Mouse (Mus musculus): ENCODE results near the gene Tpo.

Gene Tpo

GRCm38 (mm10) chr12:30132524-30132923 is at the start of gene Tpo:
Gene Tpo (minus strand): TSS chr12:30132624.
- DNase-seq (ENCODE audit: extremely low spot score) = no peak

GRCm38 (mm10) chr12:30181721-30182120 is 49.3 kb upstream of the Tpo start:
- no peak for DNase-seq (ENCODE audit: extremely low spot score)

GRCm38 (mm10) chr12:30179623-30180022 is 47.2 kb upstream of the Tpo start:
- DNase-seq (ENCODE audit: extremely low spot score) = no peak

- no peak for DNase-seq (ENCODE audit: extremely low spot score)
Observed at GRCm38 (mm10) chr12:30177966-30178365, 45.5 kb upstream of the Tpo start.

GRCm38 (mm10) chr12:30177529-30177928 is 45.1 kb upstream of the Tpo start:
- no peak for DNase-seq (ENCODE audit: extremely low spot score)

GRCm38 (mm10) chr12:30168491-30168890 is 36.1 kb upstream of the Tpo start:
- DNase-seq (ENCODE audit: extremely low spot score) = no peak

- no peak for DNase-seq (ENCODE audit: extremely low spot score)
Observed at GRCm38 (mm10) chr12:30164538-30164937, 32.1 kb upstream of the Tpo start.

- DNase-seq (ENCODE audit: extremely low spot score) = no peak
Observed at GRCm38 (mm10) chr12:30164005-30164404, 31.6 kb upstream of the Tpo start.

GRCm38 (mm10) chr12:30161731-30162406 is 29.4 kb upstream of the Tpo start:
- no peak for DNase-seq (ENCODE audit: extremely low spot score)

GRCm38 (mm10) chr12:30160475-30160874 is 28.1 kb upstream of the Tpo start:
- DNase-seq (ENCODE audit: extremely low spot score) = no peak

- no peak for DNase-seq (ENCODE audit: extremely low spot score)
Observed at GRCm38 (mm10) chr12:30159788-30160187, 27.4 kb upstream of the Tpo start.

- DNase-seq (ENCODE audit: extremely low spot score) = no peak
Observed at GRCm38 (mm10) chr12:30154079-30154673, 21.8 kb upstream of the Tpo start.

- DNase-seq (ENCODE audit: extremely low spot score) = no peak
Observed at GRCm38 (mm10) chr12:30142085-30142484, 9.7 kb upstream of the Tpo start.

- DNase-seq (ENCODE audit: extremely low spot score) = no peak
Observed at GRCm38 (mm10) chr12:30129411-30129716, 3.1 kb downstream of the Tpo start.

- DNase-seq (ENCODE audit: extremely low spot score) = peak; percentile 54
Observed at GRCm38 (mm10) chr12:30128561-30129410, 3.6 kb downstream of the Tpo start.

GRCm38 (mm10) chr12:30122347-30122746 is 10.1 kb downstream of the Tpo start:
- no peak for DNase-seq (ENCODE audit: extremely low spot score)

GRCm38 (mm10) chr12:30112271-30112670 is 20.2 kb downstream of the Tpo start:
- no peak for DNase-seq (ENCODE audit: extremely low spot score)

GRCm38 (mm10) chr12:30109646-30110605 is 22.5 kb downstream of the Tpo start:
- DNase-seq (ENCODE audit: extremely low spot score) = no peak

GRCm38 (mm10) chr12:30102891-30103565 is 29.4 kb downstream of the Tpo start:
- DNase-seq (ENCODE audit: extremely low spot score) = peak; percentile 8

- DNase-seq (ENCODE audit: extremely low spot score) = no peak
Observed at GRCm38 (mm10) chr12:30092081-30092480, 40.3 kb downstream of the Tpo start.

- DNase-seq (ENCODE audit: extremely low spot score) = no peak
Observed at GRCm38 (mm10) chr12:30083971-30084370, 48.5 kb downstream of the Tpo start.

Measured in embryo, embryonic 9.5 days (tissue).